Mouse (Mus musculus): Measurements from ENCODE around the gene Fbxo7. TPM values are rescaled to one million over a fixed set of nuclear protein-coding genes. Genes with fewer than 3 reads are reported as not detected.
"Not testable (repeated sequence)": the region's sequence is repeated elsewhere in the genome, so short reads cannot be mapped to it uniquely, and the experiment has no call there.

Fbxo7 gene
- total and polyA plus RNA-seq, 2 experiments from 2014 or later, result 17.7 to 30.9 TPM

DNA sequence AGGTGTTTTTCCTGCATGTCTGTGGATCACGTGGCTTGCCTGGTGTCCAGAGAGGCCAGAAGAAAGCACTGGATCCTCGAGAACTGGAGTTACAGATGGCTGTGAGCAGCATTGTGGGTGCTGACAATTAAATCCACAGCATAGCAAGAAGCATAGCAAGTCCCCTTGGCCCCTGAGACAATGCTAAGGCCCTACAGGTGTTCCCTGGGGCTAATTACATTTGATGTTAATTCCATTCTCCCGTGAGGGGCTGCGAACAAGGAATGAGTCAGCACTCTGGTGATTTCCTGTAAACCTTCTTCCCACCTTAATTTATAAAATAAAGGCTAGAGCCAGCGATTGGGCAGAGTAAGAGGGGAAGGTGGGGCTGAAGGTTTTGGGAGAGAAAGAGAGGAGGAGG lies 3.0 kb upstream of the Fbxo7 start:
- DNase-seq (ENCODE audit: low spot score) (no peak), ATAC-seq (no peak)
- Histone ChIP-seq H3K27me3 (ENCODE audit: insufficient read depth, low read length) (no peaks in the 10 kb centered on the region), H3K4me3 (ENCODE audit: low read length) (no peak overlapping the region), H3K4me1 (ENCODE audit: insufficient read depth, low read length) (0 out of 2 replicates have a peak, but pooled peaks cover 6% of the 10 kb centered on the region), H3K27ac (no peak overlapping the region), H3K9me3 (ENCODE audit: low read length) (no peaks in the 10 kb centered on the region), H3K36me3 (ENCODE audit: insufficient read depth, low read length) (no peaks in the 10 kb centered on the region), H3K4me2 (ENCODE audit: low read depth, low read length) (no peak overlapping the region), H3K9ac (replicated peaks; ENCODE audit: low read length) (no peak overlapping the region)
- WGBS, result 38% methylated on average over 5 of the region's 5 CpGs
- TF ChIP-seq CTCF (IDR thresholded peaks at IDR 0.05; ENCODE audit: low read depth), result no peak

DNA sequence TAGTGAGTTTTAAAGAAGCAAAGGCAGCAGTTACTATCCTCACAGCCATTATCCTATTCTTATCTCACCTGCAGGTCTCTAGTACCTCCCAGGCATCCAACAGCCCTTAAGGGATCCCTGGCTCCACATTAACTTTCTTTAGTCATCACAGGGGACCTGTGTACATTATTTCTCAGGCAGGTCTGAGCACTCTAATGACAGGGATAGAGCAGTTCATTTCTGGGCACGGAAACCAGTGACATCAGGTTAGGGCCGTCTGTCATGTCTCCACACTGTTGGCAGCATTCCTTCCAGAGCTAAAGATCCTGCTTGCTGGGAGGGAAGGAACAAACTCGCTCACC lies 394 bp upstream of the Fbxo7 start:
- no peak for TF ChIP-seq CTCF (IDR thresholded peaks at IDR 0.05; ENCODE audit: low read depth)

DNA sequence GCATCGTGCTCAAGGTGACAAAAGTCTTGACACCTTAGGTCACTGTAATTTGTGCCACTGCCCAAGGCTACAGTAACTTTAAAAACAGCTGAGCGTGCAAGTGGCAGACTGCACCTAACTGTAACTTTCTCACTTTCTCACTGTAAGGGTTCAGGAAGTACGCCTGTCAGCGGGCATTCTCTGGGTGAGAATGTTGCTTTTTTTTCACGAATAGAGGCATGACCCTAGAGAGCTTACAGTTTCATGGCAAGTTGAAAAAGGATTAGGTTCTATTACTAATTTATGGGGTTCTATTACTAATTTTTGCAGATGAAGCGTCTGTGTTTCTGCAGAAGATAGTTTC lies 673 bp downstream of the Fbxo7 start:
- H3K36me3 ChIP-seq (ENCODE audit: insufficient read depth, low read length), result no peaks in the 10 kb centered on the region
- WGBS, result 7% methylated on average over 6 of the region's 6 CpGs
- 0 out of 2 replicates have a peak, but pooled peaks cover 6% of the 10 kb centered on the region for H3K4me1 ChIP-seq (ENCODE audit: insufficient read depth, low read length)
- H3K9me3 ChIP-seq (ENCODE audit: low read length), result no peaks in the 10 kb centered on the region
- no peaks in the 10 kb centered on the region for H3K27me3 ChIP-seq (ENCODE audit: insufficient read depth, low read length)
- H3K9ac ChIP-seq (replicated peaks; ENCODE audit: low read length), result peak overlapping the region; percentile 64
- no peak for ATAC-seq
- H3K4me3 ChIP-seq (ENCODE audit: low read length), result peak overlapping the region; percentile 59
- H3K4me2 ChIP-seq (ENCODE audit: low read depth, low read length), result peak overlapping the region; percentile 85
- peak overlapping the region; percentile 85; the same call in 1 of the 2 replicates for H3K27ac ChIP-seq
- TF ChIP-seq CTCF (IDR thresholded peaks at IDR 0.05; ENCODE audit: low read depth), result no peak
- DNase-seq (ENCODE audit: low spot score), result no peak

More for the DNA sequence above, 394 bp upstream of the Fbxo7 start:
- DNase-seq (ENCODE audit: low spot score) (no peak), ATAC-seq (no peak)
- Histone ChIP-seq H3K27me3 (ENCODE audit: insufficient read depth, low read length) (no peaks in the 10 kb centered on the region), H3K4me2 (ENCODE audit: low read depth, low read length) (peak overlapping the region; percentile 85), H3K9me3 (ENCODE audit: low read length) (no peaks in the 10 kb centered on the region), H3K36me3 (ENCODE audit: insufficient read depth, low read length) (no peaks in the 10 kb centered on the region), H3K4me1 (ENCODE audit: insufficient read depth, low read length) (0 out of 2 replicates have a peak, but pooled peaks cover 6% of the 10 kb centered on the region), H3K4me3 (ENCODE audit: low read length) (peak overlapping the region; percentile 59), H3K27ac (0 out of 2 replicates have a peak overlapping the region, but pooled peaks have one; percentile 85), H3K9ac (replicated peaks; ENCODE audit: low read length) (peak overlapping the region; percentile 64)
- WGBS, result 0% methylated on average over 3 of the region's 3 CpGs

DNA sequence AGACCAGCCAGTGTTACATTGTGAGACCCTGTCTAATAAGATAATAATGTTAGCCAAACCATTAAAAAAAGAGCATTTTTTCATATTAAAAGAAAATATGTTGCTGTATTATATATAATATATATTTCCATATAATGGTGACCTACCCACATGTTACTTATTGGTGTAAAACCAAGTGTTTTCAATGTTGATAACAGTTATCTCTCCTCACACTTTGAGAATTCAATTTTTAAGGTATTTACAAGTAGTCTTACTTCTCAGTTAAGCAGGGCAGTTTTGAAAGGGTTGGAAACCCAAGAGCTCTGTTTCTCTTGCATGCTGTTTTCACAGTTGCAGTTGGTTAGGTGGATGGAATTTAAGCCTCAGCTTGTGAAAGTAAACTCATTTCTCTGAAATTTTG lies 1.4 kb downstream of the Fbxo7 start:
- Histone ChIP-seq H3K27ac (no peak overlapping the region), H3K9me3 (ENCODE audit: low read length) (no peaks in the 10 kb centered on the region), H3K36me3 (ENCODE audit: insufficient read depth, low read length) (no peaks in the 10 kb centered on the region), H3K9ac (replicated peaks; ENCODE audit: low read length) (no peak overlapping the region), H3K4me1 (ENCODE audit: insufficient read depth, low read length) (0 out of 2 replicates have a peak, but pooled peaks cover 6% of the 10 kb centered on the region), H3K4me2 (ENCODE audit: low read depth, low read length) (peak overlapping the region; percentile 85), H3K4me3 (ENCODE audit: low read length) (no peak overlapping the region; the same call in 1 of the 2 replicates), H3K27me3 (ENCODE audit: insufficient read depth, low read length) (no peaks in the 10 kb centered on the region)
- no peak for TF ChIP-seq CTCF (IDR thresholded peaks at IDR 0.05; ENCODE audit: low read depth)
- no peak for ATAC-seq
- no peak for DNase-seq (ENCODE audit: low spot score)

GRCm38 (mm10) chr10:86025906-86026305 lies 4.1 kb downstream of the Fbxo7 start:
- DNase-seq (ENCODE audit: low spot score) (no peak), ATAC-seq (no peak)
- 89% methylated on average over 2 of the region's 2 CpGs for WGBS
- Histone ChIP-seq H3K4me1 (ENCODE audit: insufficient read depth, low read length) (0 out of 2 replicates have a peak, but pooled peaks cover 6% of the 10 kb centered on the region), H3K9me3 (ENCODE audit: low read length) (no peaks in the 10 kb centered on the region), H3K9ac (replicated peaks; ENCODE audit: low read length) (no peak overlapping the region), H3K27me3 (ENCODE audit: insufficient read depth, low read length) (no peaks in the 10 kb centered on the region), H3K27ac (no peak overlapping the region), H3K36me3 (ENCODE audit: insufficient read depth, low read length) (no peaks in the 10 kb centered on the region; the same call in 1 of the 2 replicates), H3K4me2 (ENCODE audit: low read depth, low read length) (no peak overlapping the region), H3K4me3 (ENCODE audit: low read length) (no peak overlapping the region)
- TF ChIP-seq CTCF (IDR thresholded peaks at IDR 0.05; ENCODE audit: low read depth), result no peak

DNA sequence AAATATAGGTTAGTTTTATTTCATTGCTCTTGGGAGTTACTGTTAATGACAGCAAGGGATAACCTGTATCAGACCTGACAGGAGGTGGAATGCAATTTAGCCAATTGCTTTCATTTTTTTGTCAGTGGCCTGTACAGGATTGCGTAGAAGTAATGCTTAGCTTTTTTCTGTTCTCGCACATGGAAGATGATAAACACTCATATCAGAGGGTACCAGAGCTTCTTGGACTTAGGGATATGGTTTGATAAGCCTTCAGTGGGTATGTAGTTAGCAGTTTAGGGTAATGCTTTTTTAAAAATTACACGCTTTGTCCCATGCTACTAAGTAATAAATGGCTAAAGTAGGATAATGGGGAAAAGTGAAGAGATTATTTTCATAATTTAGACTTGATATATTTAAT lies 4.6 kb downstream of the Fbxo7 start:
- 93% methylated on average over 3 of the region's 3 CpGs for WGBS

DNA sequence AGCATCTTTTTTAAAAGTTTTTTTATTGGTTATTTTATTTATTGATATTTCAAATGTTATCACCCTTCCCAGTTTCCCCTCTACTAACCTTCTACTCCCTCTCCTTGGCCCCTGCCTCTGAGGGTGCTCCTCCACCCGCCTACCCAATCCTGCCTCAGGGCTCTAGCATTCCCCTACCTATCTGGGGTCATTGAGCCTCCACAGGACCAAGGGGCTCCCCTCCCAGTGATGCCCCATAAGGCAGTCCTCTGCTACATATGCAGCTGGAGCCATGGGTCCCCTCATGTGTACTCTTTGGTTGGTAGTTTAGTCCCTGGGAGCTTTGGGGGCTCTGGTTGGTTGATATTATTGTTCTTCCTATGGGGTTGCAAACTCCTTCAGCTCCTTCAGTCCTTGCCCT lies 5.0 kb downstream of the Fbxo7 start:
- H3K27me3 ChIP-seq (ENCODE audit: insufficient read depth, low read length); H3K4me1 ChIP-seq (ENCODE audit: insufficient read depth, low read length); H3K27ac ChIP-seq; H3K4me3 ChIP-seq (ENCODE audit: low read length); ATAC-seq; H3K36me3 ChIP-seq (ENCODE audit: insufficient read depth, low read length); H3K9me3 ChIP-seq (ENCODE audit: low read length); H3K4me2 ChIP-seq (ENCODE audit: low read depth, low read length); H3K9ac ChIP-seq (replicated peaks; ENCODE audit: low read length); DNase-seq (ENCODE audit: low spot score): not testable (repeated sequence)
- WGBS, result 86% methylated on average over 1 of the region's 1 CpGs

More for the DNA sequence above, 4.6 kb downstream of the Fbxo7 start:
- Histone ChIP-seq H3K9ac (replicated peaks; ENCODE audit: low read length) (no peak overlapping the region), H3K4me3 (ENCODE audit: low read length) (no peak overlapping the region), H3K4me1 (ENCODE audit: insufficient read depth, low read length) (0 out of 2 replicates have a peak, but pooled peaks cover 2% of the 10 kb centered on the region), H3K9me3 (ENCODE audit: low read length) (no peaks in the 10 kb centered on the region), H3K4me2 (ENCODE audit: low read depth, low read length) (no peak overlapping the region), H3K36me3 (ENCODE audit: insufficient read depth, low read length) (no peaks in the 10 kb centered on the region; the same call in 1 of the 2 replicates), H3K27ac (no peak overlapping the region), H3K27me3 (ENCODE audit: insufficient read depth, low read length) (no peaks in the 10 kb centered on the region)
- no peak for TF ChIP-seq CTCF (IDR thresholded peaks at IDR 0.05; ENCODE audit: low read depth)
- no peak for DNase-seq (ENCODE audit: low spot score)
- no peak for ATAC-seq
